Mouse (Mus musculus) mouse embryonic stem cell (cell line): ENCODE measurements at regions not wholly inside any gene's neighbourhood (a gene's known extent, or its start where the extent isn't known, plus 50 kb on each side); places are given as distances from the start of the nearest gene placed in this dataset.

ENCODE experiments used
- in situ Hi-C, 2 experiments: fragments of 300-500 bp; cut with MboI; formaldehyde crosslinking; loops; 1 replicate in 1 of 2; 3 replicates in 1 of 2; pipeline ENCODE4 v1.14.3; 2019 to 2020; ENCODE audit warnings: low sequenced_read_pairs in 2 of 2, low pct_unique_long_range_greater_than_20kb in 1 of 2, mixed read lengths in 1 of 2; ENCODE audit not compliant: unreplicated experiment in 1 of 2

DNA sequence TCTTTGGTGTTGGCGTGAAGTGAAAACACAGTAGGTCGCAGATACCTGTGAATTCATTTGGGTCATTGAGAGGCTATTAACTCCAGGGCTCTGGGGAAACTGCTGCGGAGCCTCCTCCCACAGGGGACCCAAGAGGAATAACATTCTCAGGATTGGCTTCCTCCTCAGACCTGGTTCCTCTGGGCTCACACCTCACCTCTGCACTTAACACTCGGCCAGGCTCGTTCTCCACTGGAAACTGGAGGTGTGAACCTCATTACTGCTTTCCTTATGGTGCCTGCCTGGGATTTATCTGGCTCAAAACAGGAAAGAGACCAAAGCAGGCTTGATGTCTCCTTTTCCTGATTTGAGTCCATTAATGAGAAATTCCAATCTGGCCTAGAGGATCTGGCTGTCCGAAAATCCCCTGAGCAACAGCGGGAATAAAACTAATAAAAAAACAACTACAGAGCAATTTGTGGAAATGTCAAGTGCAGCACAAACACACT is 55.8 kb upstream of the Klf9 start:
- in situ Hi-C loops = loop anchor here in 1 of 2 experiments (5.0 kb wide), 1 partner anchor 52 kb away; no protein-coding TSS in a partner anchor

DNA sequence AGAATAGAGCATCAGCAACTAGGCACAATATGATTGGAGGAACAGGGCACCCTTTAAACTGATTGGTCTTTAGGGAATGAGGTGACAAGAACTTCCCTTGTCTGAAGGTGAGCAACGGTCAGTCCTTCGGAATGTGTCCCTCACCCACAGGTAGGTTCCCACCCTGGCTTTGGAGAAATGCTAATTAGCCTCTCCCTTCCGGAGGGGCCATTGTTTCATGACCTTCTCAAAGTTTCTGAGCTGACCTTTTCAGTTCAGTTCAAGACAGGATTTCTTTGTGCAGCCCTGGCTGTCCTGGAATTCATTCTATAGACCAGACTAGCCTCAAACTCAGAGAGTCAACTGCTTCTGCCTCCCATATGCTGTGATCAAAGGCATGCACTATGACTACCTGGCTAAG is 53.5 kb upstream of the Klf9 start:
- in situ Hi-C loops = loop anchor here in 1 of 2 experiments (5.0 kb wide), 1 partner anchor 50 kb away; no protein-coding TSS in a partner anchor

DNA sequence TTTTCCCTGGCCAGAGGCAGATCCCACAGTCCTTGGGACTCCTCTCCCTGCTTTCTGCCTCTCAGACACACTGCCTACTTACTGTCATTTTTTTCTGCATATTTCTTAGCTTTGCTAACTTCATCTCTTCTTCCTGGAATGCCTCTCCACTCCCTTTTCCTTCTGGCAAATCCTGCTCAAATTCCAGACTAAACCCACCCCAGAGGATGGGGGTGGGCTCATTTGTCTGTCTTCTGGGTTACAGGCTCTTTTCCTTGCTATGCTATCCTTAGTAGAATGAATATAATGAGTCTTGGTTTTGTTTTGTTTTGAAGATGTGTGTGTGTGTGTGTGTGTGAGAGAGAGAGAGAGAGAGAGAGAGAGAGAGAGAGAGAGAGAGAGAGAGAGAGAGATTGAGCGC is 51.9 kb upstream of the Klf9 start:
- in situ Hi-C loops = loop anchor here in 1 of 2 experiments (5.0 kb wide), 1 partner anchor 48 kb away; no protein-coding TSS in a partner anchor

DNA sequence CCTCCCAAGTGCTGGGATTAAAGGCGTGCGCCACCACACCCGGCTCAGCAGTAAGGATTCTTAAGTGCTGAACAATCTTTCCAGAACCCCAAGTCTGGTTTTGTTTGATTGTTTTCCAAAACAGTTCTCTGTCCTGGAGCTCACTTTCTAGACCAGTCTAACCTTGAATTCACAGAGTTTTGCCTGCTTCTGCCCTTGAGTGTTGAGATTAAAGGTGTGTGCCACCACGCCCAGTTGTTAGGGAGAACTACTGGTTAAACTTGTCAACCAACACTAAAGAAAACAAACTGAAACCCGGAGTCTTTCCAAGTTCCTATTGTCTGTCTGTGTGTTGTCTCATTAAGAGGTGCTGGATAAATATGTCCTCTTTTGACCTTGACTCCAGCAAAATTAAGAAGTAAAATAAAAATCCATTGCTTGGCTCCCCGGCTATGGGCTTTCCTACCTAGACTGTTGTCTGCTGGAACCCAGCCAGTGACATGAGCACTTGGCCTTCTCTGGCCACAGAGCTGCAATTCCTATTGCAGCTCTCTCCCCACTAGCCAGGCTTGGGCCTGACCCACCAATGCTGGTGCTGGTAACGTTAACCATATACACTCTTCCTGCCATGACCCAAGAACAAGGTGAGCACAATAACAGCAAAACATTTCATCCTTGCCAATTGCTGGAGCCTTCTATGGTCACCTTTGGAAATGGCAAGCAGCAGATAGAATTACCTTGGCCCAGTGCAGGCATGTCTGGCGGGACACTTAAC is 51.1 kb upstream of the Klf9 start:
- in situ Hi-C loops = loop anchor here (5.0 kb wide), 1 partner anchor 47 kb away; no protein-coding TSS in a partner anchor
